Mouse (Mus musculus) heart, embryonic 14.5 days (tissue): ENCODE results near the gene Peak1. TPM values are rescaled to one million over a fixed set of nuclear protein-coding genes. Genes with fewer than 3 reads are reported as not detected.

ENCODE experiments used
- ATAC-seq: fragments of 200-750 bp; cut with Nextera tagmentation; 2 replicates; pipeline ENCODE4 v1.8.0; 2017; ENCODE audit warnings: low read depth, moderate TSS enrichment; ENCODE audit not compliant: insufficient number of reproducible peaks, insufficient read depth, low FRiP score
- H3K27ac ChIP-seq, 2 experiments: fragments of 200-500 bp in 1 of 2; fragments of 300-500 bp in 1 of 2; sonication (generic) in 1 of 2; replicated peaks in 1 of 2; 2 replicates each; pipeline ENCODE4 v1.5.1; 2012 to 2014; ENCODE audit warnings: low read depth in 2 of 2, low read length in 2 of 2, control low read depth in 1 of 2, mild to moderate bottlenecking in 1 of 2, mixed read lengths in 1 of 2; ENCODE audit not compliant: control insufficient read depth in 1 of 2, insufficient read depth in 1 of 2
- H3K27me3 ChIP-seq: fragments of 300-500 bp; sonication (generic); 2 replicates; pipeline ENCODE4 v1.6.1; 2014; ENCODE audit warnings: mild to moderate bottlenecking, low read length, control low read depth; ENCODE audit not compliant: control insufficient read depth, insufficient read depth
- H3K36me3 ChIP-seq: fragments of 300-500 bp; sonication (generic); 2 replicates; pipeline ENCODE4 v1.6.1; 2014; ENCODE audit warnings: mild to moderate bottlenecking, control low read depth, low read length, mixed read lengths; ENCODE audit not compliant: control insufficient read depth, insufficient read depth
- H3K4me1 ChIP-seq, 2 experiments: fragments of 200-500 bp in 1 of 2; fragments of 300-500 bp in 1 of 2; sonication (generic) in 1 of 2; 2 replicates each; pipeline ENCODE4 v1.6.1; 2012 to 2014; ENCODE audit warnings: low read length in 2 of 2, control low read depth in 1 of 2, mixed read lengths in 1 of 2; ENCODE audit not compliant: control insufficient read depth in 2 of 2, insufficient read depth in 2 of 2
- H3K4me2 ChIP-seq: fragments of 300-500 bp; sonication (generic); 2 replicates; pipeline ENCODE4 v1.6.1; 2014; ENCODE audit warnings: mild to moderate bottlenecking, low read length
- H3K4me3 ChIP-seq, 2 experiments: fragments of 200-500 bp in 1 of 2; fragments of 300-500 bp in 1 of 2; sonication (generic) in 1 of 2; 2 replicates each; pipeline ENCODE4 v1.5.1; 2012 to 2014; ENCODE audit warnings: low read length in 2 of 2, mild to moderate bottlenecking in 2 of 2, control low read depth in 1 of 2, low read depth in 1 of 2, moderate library complexity in 1 of 2; ENCODE audit not compliant: control insufficient read depth in 1 of 2, insufficient read depth in 1 of 2
- H3K9ac ChIP-seq: fragments of 300-500 bp; sonication (generic); 2 replicates; pipeline ENCODE4 v1.6.1; 2014; ENCODE audit warnings: mild to moderate bottlenecking, low read length
- H3K9me3 ChIP-seq: fragments of 300-500 bp; sonication (generic); 2 replicates; pipeline ENCODE4 v1.6.1; 2016; ENCODE audit warnings: low read length, control low read depth; ENCODE audit not compliant: control insufficient read depth
- WGBS: fragments of 180-500 bp; shearing (Covaris S2); extraction: QIAGEN DNeasy Blood & Tissue Kit; methylation state at CpG from one replicate; pipeline ENCODE4 v1.1.7; 2014; 5-methylcytosine and 5-hydroxymethylcytosine counted together
- polyA plus RNA-seq: library from polyadenylated mRNA; unstranded; fragments of >200 nt; fragmentation: Nextera tagmentation; extraction: Ambion mirVana; gene quantifications from 2 replicates; pipeline ENCODE4 v1.2.1, GENCODE M21; 2014

The Peak1 gene
- polyA plus RNA-seq, 1 experiment from 2014 or later = 22.4 TPM

DNA sequence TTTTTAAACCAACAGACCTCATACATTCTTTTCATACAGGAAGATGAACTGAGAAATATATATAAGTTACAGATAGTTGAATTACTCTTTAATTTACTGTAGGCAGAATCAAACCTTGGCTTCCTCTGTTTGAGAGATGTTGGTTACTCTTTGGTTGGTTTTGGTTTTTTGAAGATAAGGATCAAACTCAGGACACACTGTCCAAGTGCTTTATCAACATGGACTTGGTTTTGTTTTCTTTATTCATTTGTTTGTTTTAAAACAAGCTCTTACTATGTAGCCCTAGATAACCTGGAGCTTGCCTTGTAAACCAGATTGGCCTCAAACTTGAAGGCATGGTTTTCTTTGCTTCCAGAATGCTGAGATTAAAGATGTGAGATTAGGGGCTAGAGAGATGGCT, 85.1 kb downstream of the Peak1 start:
- ATAC-seq = no peak
- Histone ChIP-seq H3K4me3 (no peak overlapping the region), H3K4me1 (peaks cover 1 to 6% of the 10 kb centered on the region in 2 experiments; a peak in 2 of 4 replicates), H3K27ac (no peak overlapping the region), H3K36me3 (no peaks in the 10 kb centered on the region), H3K27me3 (no peaks in the 10 kb centered on the region), H3K9me3 (no peaks in the 10 kb centered on the region), H3K9ac (no peak overlapping the region), H3K4me2 (no peak overlapping the region)

GRCm38 (mm10) chr9:56326511-56327005, 91.3 kb downstream of the Peak1 start:
- Histone ChIP-seq H3K9me3 (no peaks in the 10 kb centered on the region), H3K4me3 (no peak overlapping the region), H3K9ac (no peak overlapping the region), H3K4me2 (no peak overlapping the region), H3K36me3 (no peaks in the 10 kb centered on the region), H3K27ac (no peak overlapping the region), H3K27me3 (no peaks in the 10 kb centered on the region), H3K4me1 (peaks cover 5 to 27% of the 10 kb centered on the region in 2 experiments)
- no peak for ATAC-seq
- WGBS = 91% methylated on average over 8 of the region's 8 CpGs

GRCm38 (mm10) chr9:56325725-56326124, 92.1 kb downstream of the Peak1 start:
- no peak for ATAC-seq
- Histone ChIP-seq H3K4me3 (no peak overlapping the region), H3K9me3 (no peaks in the 10 kb centered on the region), H3K27ac (no peak overlapping the region), H3K4me2 (no peak overlapping the region), H3K27me3 (no peaks in the 10 kb centered on the region), H3K4me1 (peaks cover 5 to 22% of the 10 kb centered on the region in 2 experiments), H3K9ac (no peak overlapping the region), H3K36me3 (no peaks in the 10 kb centered on the region)
- 92% methylated on average over 5 of the region's 5 CpGs for WGBS

DNA sequence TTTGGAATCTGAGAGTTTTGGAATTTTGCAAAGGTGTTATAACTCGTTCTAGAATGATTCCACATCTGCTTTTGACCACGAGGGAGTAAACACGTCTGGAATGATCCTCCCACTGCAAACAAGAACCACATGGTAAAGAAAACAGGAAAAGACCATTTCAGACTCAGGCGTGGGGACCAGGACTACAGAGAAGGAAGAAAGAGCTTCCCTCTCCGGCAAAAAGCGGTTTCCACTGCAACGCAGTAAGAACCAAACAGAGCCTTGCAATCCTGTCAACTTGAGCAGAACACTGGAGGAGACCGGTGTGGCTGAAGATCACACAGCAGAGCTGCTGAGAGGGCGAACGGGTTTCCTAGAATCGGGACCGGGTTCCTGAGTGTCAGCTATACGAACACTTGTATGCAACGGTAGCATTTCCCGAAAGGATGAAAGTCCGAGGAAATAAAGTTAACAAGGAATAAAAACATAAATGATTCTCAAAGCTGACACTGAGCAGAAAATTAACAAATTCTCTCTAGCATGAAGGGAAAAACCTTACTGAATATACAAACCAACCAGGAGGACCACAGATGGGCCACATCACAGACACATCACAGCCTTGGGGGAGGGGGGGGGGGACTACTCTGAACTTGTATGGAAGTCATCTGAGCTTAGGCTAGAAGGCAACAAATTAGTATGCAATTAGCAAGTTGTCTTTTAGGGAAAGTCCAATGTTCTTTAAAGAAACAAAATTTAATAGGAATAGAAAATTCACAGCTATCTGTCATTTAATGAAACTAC, 93.1 kb downstream of the Peak1 start:
- H3K36me3 ChIP-seq = no peaks in the 10 kb centered on the region
- H3K27ac ChIP-seq = peak overlapping the region; percentile 40 to 70
- H3K4me2 ChIP-seq = peak overlapping the region; percentile 45
- no peak overlapping the region for H3K4me3 ChIP-seq
- H3K9me3 ChIP-seq = no peaks in the 10 kb centered on the region
- ATAC-seq = no peak
- WGBS = 45% methylated on average over 16 of the region's 16 CpGs
- no peaks in the 10 kb centered on the region for H3K27me3 ChIP-seq
- peaks cover 5 to 22% of the 10 kb centered on the region in 2 experiments for H3K4me1 ChIP-seq
- peak overlapping the region; percentile 50; the same call in 1 of the 2 replicates for H3K9ac ChIP-seq

- H3K27me3 ChIP-seq = no peaks in the 10 kb centered on the region
- H3K36me3 ChIP-seq = 0 out of 2 replicates have a peak, but pooled peaks cover 2% of the 10 kb centered on the region
- H3K9ac ChIP-seq = no peak overlapping the region
- H3K4me1 ChIP-seq = peaks cover 4 to 17% of the 10 kb centered on the region in 2 experiments
- ATAC-seq = no peak
- H3K9me3 ChIP-seq = peaks cover 4% of the 10 kb centered on the region; the same call in 1 of the 2 replicates
- WGBS = 90% methylated on average over 2 of the region's 2 CpGs
- H3K4me2 ChIP-seq = no peak overlapping the region
- no peak overlapping the region for H3K4me3 ChIP-seq
- H3K27ac ChIP-seq = no peak overlapping the region
Measured at GRCm38 (mm10) chr9:56321291-56321690, 96.6 kb downstream of the Peak1 start.

GRCm38 (mm10) chr9:56314326-56314725, 103.5 kb downstream of the Peak1 start:
- Histone ChIP-seq H3K9ac (no peak overlapping the region), H3K36me3 (0 out of 2 replicates have a peak, but pooled peaks cover 2% of the 10 kb centered on the region), H3K4me2 (no peak overlapping the region), H3K4me1 (peaks cover 0 to 5% of the 10 kb centered on the region in 2 experiments; a peak in 2 of 4 replicates), H3K27me3 (no peaks in the 10 kb centered on the region), H3K27ac (no peak overlapping the region), H3K4me3 (no peak overlapping the region), H3K9me3 (peaks cover 4% of the 10 kb centered on the region; the same call in 1 of the 2 replicates)
- ATAC-seq = no peak
- 87% methylated on average over 3 of the region's 3 CpGs for WGBS

GRCm38 (mm10) chr9:56309079-56309478, 108.8 kb downstream of the Peak1 start:
- Histone ChIP-seq H3K9ac (no peak overlapping the region), H3K9me3 (no peaks in the 10 kb centered on the region), H3K27ac (no peak overlapping the region), H3K27me3 (no peaks in the 10 kb centered on the region), H3K4me2 (no peak overlapping the region), H3K4me1 (peaks cover 0 to 5% of the 10 kb centered on the region in 2 experiments; a peak in 2 of 4 replicates), H3K36me3 (no peaks in the 10 kb centered on the region), H3K4me3 (no peak overlapping the region)
- ATAC-seq = no peak
- WGBS = 73% methylated on average over 2 of the region's 2 CpGs
